Mouse (Mus musculus): Measurements from ENCODE around the gene Olfr1089.

The Olfr1089 gene

DNA sequence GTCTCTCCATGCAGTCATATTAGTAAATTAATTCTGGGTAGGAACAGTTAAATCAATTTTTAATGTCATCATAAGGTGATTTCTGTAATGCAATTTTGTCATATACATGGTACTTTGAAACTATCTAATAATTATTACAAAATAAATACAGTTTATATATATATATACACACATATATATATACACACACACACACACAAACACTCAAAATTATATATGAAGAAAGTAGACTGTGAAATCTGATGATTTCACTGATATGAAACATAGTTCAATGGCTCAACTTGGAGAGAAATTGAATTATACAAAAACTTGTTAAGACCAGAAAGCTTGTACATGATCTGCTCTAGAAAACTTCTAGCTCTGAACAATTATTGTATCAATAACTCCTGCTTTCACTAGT is at the start of gene Olfr1089:
Gene Olfr1089 (minus strand): TSS at position 101 of the 400 bp plus-strand sequence.
- no peak for DNase-seq (ENCODE audit: inconsistent ontology term)

DNA sequence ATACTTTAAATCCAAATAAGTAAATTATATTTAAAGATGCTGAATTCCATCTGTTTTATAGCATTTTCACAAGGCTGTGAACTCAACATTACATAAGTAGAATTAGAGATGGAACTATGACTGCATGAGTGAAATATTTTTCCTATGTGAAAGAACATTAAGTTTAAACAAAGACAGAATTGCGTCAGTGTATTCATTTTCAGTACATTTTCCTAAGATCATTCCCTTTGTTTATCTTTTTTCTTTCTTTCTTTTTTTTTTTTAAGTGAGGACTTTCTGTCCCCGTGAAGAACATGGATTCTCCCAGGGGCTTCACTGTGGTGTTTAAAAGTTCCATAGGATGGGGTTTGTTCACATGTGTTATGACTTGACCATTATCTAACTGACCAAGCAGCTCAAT is 48.7 kb upstream of the Olfr1089 start, which contains the start of gene Olfr1093:
Gene Olfr1093 (plus strand): TSS at position 301 of the 400 bp plus-strand sequence.
- no peak for DNase-seq (ENCODE audit: inconsistent ontology term)

- DNase-seq (ENCODE audit: inconsistent ontology term), result no peak
Observed at GRCm38 (mm10) chr2:86761050-86761449, 27.5 kb upstream of the Olfr1089 start.

DNA sequence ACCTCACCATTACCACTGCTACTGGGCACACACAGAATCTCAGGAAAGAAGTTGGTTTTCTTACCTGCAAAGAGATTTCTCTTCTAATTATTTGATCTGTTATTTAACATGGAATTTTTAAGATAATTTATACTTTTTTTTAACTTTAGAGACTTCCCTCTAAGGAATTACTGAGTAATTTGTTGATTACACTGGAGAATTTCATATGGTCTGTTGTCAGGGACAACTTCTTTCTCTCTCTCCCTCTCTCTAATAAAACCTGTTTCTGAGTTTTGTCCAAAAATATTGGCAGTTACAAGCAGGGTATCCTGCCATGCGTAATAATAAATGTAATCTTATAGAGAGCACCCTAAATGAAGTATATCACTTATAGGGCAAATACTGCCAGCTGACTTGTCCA is 25.4 kb upstream of the Olfr1089 start, which contains the start of gene Olfr1090:
Gene Olfr1090 (minus strand): TSS at position 101 of the 400 bp plus-strand sequence.
- no peak for DNase-seq (ENCODE audit: inconsistent ontology term)

DNA sequence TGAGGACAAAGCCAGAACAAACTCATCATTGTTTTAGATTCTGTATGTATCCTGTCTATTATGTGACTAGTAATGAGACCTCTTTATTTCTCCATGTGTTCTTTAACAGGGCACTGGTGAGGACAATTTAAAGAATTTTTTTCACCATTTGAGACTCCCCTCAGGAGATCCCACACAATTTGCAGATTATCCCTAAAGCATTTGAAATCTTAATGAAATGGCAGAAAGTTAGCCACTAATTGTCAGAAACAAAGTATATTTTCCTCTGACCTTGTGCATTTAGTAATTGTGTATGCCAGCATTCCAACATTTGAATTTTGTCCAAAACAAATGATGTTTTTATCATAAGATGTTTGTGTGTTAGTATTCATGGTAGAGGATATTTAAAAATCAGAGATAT is 35.2 kb downstream of the Olfr1089 start, which contains the start of gene Olfr1087:
Gene Olfr1087 (minus strand): TSS at position 101 of the 400 bp plus-strand sequence.
- no peak for DNase-seq (ENCODE audit: inconsistent ontology term)
